Mouse (Mus musculus): Measurements from ENCODE around the gene Gm20388.

- TF ChIP-seq CHD2 (IDR thresholded peaks at IDR 0.05; ENCODE audit: low read depth, low read length), result no peak
- TF ChIP-seq ZNF384 (IDR thresholded peaks at IDR 0.05; ENCODE audit: low read depth, low read length), result no peak
- TF ChIP-seq ZC3H11A (IDR thresholded peaks at IDR 0.05; ENCODE audit: borderline replicate concordance, low read depth, low read length), result no peak
- no peak for TF ChIP-seq MAFK (IDR thresholded peaks at IDR 0.05; ENCODE audit: insufficient read depth, low read depth, low read length)
- no peak for TF ChIP-seq HCFC1 (IDR thresholded peaks at IDR 0.05; ENCODE audit: borderline replicate concordance, insufficient read depth, low read length)
These were observed 96.5 kb downstream of the Gm20388 start for GRCm38 (mm10) chr8:120007178-120007577.
